Mouse (Mus musculus): ENCODE data around the gene Gm156.
"Not testable (repeated sequence)": the region's sequence is repeated elsewhere in the genome, so short reads cannot be mapped to it uniquely, and the experiment has no call there.

Gm156 gene

DNA sequence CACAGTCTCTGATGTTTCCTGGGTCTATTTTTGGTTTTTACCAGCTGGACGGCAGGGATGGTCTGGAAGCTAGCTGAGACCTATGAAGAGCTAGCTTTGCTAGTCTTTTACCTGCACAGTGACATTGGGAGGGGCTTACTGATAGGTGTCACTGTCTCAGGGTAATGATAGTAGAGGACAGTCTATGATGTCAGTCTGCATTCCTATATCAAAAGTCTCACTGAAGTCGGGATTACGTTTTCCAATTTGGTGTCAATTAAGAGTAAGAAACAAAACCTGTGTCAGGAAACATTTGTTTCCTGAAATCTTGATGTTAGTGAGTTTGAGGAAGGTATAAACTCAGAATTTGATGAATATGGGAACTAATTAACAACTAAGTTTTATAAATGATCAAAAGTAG, at the start of gene Gm156:
Gm156 (minus strand) TSS at position 101 of the 400 bp plus-strand sequence.
- in situ Hi-C loops (cut with MboI; ENCODE audit: unreplicated experiment in 2 of 2), result not testable (repeated sequence)

DNA sequence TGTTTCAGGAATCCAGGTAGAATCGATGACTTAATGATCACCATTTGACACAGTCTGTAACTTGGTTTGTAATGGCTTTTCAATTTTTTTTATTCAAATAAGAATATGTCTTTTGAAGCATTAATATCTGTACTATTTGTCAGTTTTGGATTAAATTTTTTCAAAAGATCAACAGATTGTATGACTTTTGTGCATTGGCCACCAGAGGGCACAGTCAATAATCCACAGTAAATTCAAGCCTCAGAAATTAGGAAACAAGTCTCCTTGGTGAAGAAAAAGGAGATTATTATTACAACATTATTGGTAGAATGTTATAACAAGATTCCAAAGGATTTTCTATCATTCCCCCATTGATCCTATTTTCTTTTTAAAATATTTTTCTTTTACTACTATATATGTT, 41.5 kb upstream of the Gm156 start:
- in situ Hi-C loops (cut with MboI; ENCODE audit: unreplicated experiment in 2 of 2), result loop anchor here in 1 of 2 experiments (10.0 kb wide), 3 partner anchors 231 to 1529 kb away; partner anchors contain the start of genes Klra7, Klrd1 and Styk1

DNA sequence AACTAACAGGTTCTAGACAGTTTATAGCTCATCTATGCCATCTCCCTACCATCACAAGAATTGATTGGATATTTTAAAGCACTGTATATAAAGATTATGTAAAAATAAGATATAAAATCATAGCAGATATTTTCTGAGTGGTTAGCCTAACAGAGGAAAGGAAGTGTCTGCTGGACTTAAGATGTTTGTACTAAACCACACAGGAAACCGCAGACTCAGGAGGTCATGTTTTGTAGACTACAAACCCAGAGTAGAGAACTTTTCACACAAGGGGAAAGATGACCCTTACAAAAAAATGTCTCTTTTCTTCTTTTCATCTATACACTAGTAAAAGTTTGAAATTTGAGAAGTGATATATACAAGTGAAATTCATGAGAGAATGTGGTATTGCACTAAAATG, 39.9 kb upstream of the Gm156 start:
- in situ Hi-C loops (cut with MboI; ENCODE audit: unreplicated experiment in 2 of 2), result loop anchor here in 1 of 2 experiments (10.0 kb wide), 3 partner anchors 229 to 1531 kb away; partner anchors contain the start of genes Klra7, Klrd1 and Styk1

DNA sequence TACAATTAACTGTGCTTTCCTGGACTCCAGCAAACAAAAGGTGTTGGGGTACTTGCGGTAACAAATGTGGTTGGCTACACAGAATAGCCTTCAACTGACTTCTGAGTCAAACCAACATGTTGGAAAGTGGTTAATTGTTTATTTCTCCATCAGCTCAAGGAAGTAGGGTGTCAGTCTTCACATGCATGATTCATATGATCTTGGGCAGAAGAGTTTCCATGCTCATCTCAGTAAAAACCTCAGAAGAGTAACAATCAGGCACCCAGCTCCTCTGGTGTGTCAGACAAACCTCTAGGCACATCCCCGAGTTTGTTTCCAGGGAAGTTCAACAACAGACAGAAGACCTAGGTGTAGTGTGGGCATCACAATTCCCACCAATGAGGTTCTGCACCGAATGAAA, 33.7 kb upstream of the Gm156 start:
- in situ Hi-C loops (cut with MboI; ENCODE audit: unreplicated experiment in 2 of 2), result no loop called here

DNA sequence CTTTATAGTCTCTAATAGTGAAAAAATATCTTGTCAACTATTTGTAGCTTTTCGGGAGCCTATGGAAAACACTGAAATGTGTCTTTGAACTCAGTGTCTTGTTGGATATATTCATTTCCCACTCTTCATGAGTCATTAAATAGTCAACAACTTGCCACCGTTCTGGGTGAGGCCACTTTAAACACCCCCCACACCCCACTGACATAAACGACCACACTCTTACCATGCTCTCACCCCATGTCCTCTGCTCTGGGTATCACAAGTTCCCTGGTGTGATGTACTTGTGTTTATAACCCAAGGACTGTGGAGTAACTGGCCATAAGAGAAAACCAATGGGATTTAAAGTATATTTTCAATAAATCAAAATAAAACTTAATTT, 36.4 kb downstream of the Gm156 start:
- in situ Hi-C loops (cut with MboI; ENCODE audit: unreplicated experiment in 2 of 2), result loop anchor here in 1 of 2 experiments (10.0 to 25.0 kb wide), 2 partner anchors 143 to 310 kb away; no protein-coding TSS in a partner anchor

DNA sequence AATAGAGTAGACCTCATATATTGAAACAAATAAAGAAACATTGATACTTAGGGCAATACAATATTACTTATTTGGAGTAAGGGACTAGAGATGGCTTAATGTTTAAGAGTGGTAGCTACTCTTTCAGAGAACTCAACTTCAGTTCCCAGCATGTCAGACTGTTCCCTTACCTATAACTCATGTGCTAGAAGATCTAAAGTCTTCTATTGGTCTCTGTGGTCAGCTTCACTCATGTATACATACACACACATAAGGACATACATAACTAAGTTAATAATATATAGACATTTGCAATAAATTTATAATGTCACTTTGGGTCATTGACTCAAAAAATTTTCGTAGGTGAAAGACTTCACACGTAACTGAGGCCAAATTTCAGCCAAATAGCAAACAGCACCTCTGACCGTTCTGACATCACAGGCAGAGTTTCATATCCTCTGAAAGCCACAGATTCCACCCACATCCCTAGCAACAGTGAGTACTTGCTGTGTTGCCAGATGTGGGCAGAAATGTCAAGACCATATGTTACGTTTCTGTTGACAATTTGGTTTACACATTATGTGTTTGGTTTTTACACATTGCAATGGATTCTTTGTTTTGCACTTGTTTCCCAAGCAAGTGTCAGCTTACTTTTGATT, 36.9 kb downstream of the Gm156 start:
- in situ Hi-C loops (cut with MboI; ENCODE audit: unreplicated experiment in 2 of 2), result loop anchor here in 1 of 2 experiments (10.0 to 25.0 kb wide), 2 partner anchors 142 to 310 kb away; no protein-coding TSS in a partner anchor

DNA sequence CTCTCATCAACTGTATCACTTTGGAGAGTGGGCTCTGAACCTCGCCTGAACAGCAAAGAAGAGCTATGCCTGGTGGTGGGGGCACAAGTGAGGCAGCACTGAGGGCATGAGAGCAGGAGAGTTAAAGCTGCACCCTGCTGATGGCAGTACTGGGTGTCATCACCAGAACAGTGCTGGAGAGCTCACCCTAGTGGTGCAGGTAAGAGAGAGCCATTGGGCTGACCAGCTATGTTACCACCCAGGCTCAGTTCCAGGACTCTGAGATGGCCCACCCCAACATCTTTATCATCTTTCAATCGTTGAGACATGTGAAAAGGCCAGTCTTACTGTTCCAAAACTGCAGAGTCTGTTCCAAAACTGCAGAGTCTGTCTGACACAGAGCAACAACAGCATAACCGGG, 37.9 kb downstream of the Gm156 start:
- in situ Hi-C loops (cut with MboI; ENCODE audit: unreplicated experiment in 2 of 2), result loop anchor here in 1 of 2 experiments (10.0 to 25.0 kb wide), 2 partner anchors 141 to 309 kb away; no protein-coding TSS in a partner anchor

DNA sequence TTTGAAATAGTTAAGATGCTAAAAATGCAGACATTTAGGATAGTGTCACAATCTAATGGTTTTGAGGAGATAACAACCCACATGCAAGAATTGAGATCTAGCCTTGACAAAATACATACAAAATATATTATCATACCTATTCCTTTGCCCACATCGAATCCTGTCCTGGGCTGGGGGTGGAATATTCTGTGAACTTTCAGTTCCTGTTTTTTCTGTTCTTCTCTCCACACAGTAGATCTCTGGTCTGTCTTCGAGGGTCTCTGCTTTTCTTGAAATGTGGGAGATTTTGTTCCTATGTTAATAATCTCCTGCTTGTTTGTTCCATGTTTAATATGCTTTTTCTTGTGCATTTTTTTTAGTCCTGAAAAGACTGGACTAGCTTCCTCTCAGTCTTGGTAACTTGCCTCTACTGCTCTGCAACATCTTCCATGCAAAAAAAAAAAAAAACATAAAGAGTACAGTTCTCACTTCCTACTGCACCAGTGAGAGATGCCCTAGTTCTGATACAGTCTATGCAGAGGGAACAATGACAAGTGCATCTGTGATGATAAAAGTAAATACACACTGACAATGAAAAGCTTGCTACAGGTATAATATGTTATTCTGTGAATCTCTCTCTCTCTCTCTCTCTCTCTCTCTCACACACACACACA, 43.9 kb downstream of the Gm156 start, which contains the start of gene Klri2:
Klri2 (minus strand) TSS at position 416 of the 653 bp plus-strand sequence.
- in situ Hi-C loops (cut with MboI; ENCODE audit: unreplicated experiment in 2 of 2), result loop anchor here in 1 of 2 experiments (10.0 to 25.0 kb wide), 2 partner anchors 135 to 303 kb away; no protein-coding TSS in a partner anchor

DNA sequence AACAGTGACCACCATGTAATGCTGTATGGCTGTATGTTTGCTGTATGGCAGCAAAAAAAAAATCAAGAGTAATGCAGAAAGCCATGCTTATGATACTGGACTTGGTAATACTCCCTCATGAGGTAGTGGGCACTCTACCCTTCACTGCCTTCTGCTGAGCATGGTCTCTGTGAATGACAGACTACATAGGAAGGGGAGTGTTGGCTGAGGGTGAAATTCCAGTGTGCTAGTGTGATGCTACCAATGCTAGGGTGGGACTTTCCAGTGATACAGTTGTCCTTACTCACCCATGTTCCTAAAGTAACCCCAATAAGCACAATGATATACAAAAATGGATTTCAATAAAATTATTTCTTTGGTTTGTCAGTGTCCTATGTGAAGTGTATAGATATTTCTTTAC, 47.7 kb downstream of the Gm156 start:
- in situ Hi-C loops (cut with MboI; ENCODE audit: unreplicated experiment in 2 of 2), result loop anchor here (5.0 to 25.0 kb wide), 2 partner anchors 144 to 299 kb away; partner anchors contain the start of gene Klrd1 (in 1 of the 2)

DNA sequence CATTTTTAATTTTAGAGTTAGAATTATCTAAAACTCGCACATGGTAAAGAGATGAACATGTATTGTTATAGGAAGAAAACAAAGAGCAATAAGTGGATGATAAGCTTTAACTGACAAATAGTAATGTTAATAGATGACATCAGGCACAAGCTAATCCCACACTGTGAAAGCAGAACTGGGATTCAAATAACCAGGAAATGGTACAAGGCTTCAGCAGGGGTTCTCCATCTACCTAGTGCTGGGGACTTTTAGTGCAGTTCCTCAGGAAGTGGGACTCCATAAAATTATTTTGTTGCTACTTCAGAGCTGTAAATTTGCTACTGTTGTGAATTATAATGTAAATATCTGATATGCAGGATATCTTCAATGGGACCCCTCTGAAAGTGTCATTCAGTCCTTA, 56.8 kb downstream of the Gm156 start:
- in situ Hi-C loops (cut with MboI; ENCODE audit: unreplicated experiment in 2 of 2), result loop anchor here in 1 of 2 experiments (25.0 kb wide), 1 partner anchor 290 kb away; no protein-coding TSS in a partner anchor

DNA sequence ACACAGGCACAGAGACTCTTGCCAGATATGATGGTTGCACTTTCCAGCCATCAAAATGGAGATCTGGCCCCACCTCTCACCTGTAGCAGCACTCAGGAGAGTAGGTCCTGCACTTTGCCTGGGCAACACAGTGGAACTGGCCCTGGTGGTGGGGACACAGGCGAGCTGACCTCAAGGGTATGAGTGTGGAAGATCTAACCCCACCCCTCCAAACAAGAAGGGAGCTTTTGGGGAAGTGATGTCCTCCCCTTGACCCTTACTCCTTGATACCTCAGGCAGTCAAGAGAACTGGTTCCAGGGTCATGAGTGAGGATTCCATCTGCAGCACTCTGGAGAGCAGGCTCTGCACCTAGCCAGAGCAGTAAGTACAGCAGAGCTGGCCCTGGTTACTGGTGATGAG, 62.7 kb downstream of the Gm156 start:
- in situ Hi-C loops (cut with MboI; ENCODE audit: unreplicated experiment in 2 of 2), result no loop called here

DNA sequence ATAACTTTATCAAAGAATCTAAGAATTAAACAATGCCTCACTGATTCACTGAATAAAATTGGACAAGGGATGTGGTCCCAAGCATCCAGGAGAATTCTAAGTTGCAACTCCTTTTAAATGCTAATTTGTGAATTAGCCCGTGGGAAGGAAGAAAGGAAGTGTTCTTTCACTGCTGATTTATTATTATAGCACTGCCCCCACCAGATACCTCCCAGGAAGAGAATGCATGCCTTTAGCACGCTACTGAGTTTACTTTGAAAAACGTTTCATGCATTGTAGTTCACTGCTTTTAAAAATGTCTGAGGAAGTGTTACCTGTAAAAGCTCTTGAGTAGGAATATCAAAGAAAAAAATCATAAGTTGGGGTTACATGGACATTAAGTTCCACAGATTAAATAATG, 63.6 kb downstream of the Gm156 start:
- in situ Hi-C loops (cut with MboI; ENCODE audit: unreplicated experiment in 2 of 2), result no loop called here

DNA sequence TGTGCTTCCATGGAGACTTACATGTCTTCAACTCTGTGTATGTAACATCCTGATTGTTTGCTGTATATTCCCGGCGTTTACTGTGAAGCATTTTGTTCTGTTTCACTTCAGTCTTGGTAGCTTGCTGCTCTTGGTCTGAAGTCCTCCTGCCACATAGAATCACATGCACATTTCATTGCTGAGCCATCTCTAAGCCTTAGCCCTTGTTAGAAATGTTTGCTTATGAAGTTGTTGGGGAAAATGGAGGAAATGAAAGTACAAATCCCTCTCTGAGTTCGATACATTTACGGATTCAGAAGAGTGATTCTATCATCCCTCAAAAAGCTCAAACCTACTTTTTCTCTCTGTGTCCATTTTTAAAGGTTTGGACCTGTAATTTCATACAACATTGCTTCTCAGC, 67.0 kb downstream of the Gm156 start, which contains the start of gene Klri1:
Klri1 (minus strand) TSS at position 101 of the 400 bp plus-strand sequence.
- in situ Hi-C loops (cut with MboI; ENCODE audit: unreplicated experiment in 2 of 2), result no loop called here

Measured in v-Abl transformed pro-B cells (cell line).